Mouse (Mus musculus) stomach, embryonic 15.5 days (tissue): Measurements from ENCODE around the gene Rasd1. TPM values are rescaled to one million over a fixed set of nuclear protein-coding genes. Genes with fewer than 3 reads are reported as not detected.
"Not testable (repeated sequence)": the region's sequence is repeated elsewhere in the genome, so short reads cannot be mapped to it uniquely, and the experiment has no call there.

Experiments
- ATAC-seq: fragments of 200-750 bp; cut with Nextera tagmentation; 2 replicates; pipeline ENCODE4 v1.8.0; 2017; ENCODE audit warnings: low read depth, moderate number of reproducible peaks, moderate TSS enrichment; ENCODE audit not compliant: insufficient read depth, low FRiP score
- H3K27ac ChIP-seq: fragments of 300-500 bp; sonication (generic); 2 replicates; pipeline ENCODE4 v1.5.1; 2015; ENCODE audit warnings: mild to moderate bottlenecking, inconsistent platforms
- H3K27me3 ChIP-seq: fragments of 300-500 bp; sonication (generic); replicated peaks from 2 replicates; pipeline ENCODE4 v1.6.1; 2015; ENCODE audit warnings: inconsistent platforms
- H3K36me3 ChIP-seq: fragments of 300-500 bp; sonication (generic); 2 replicates; pipeline ENCODE4 v1.6.1; 2015; ENCODE audit warnings: inconsistent platforms
- H3K4me1 ChIP-seq: fragments of 300-500 bp; sonication (generic); 2 replicates; pipeline ENCODE4 v1.6.1; 2015; ENCODE audit warnings: inconsistent platforms
- H3K4me2 ChIP-seq: fragments of 300-500 bp; sonication (generic); 2 replicates; pipeline ENCODE4 v1.6.1; 2015; ENCODE audit warnings: mild to moderate bottlenecking, inconsistent platforms
- H3K4me3 ChIP-seq: fragments of 300-500 bp; sonication (generic); replicated peaks from 2 replicates; pipeline ENCODE4 v1.5.1; 2015; ENCODE audit warnings: inconsistent platforms
- H3K9ac ChIP-seq: fragments of 300-500 bp; sonication (generic); 2 replicates; pipeline ENCODE4 v1.6.1; 2015; ENCODE audit warnings: inconsistent platforms
- H3K9me3 ChIP-seq: fragments of 300-500 bp; sonication (generic); 2 replicates; pipeline ENCODE4 v1.6.1; 2016; ENCODE audit warnings: inconsistent platforms
- WGBS: fragments of 180-500 bp; shearing (Covaris S2); methylation state at CpG from one replicate; pipeline ENCODE4 v1.1.7; 2015; 5-methylcytosine and 5-hydroxymethylcytosine counted together
- polyA plus RNA-seq: library from polyadenylated mRNA; unstranded; fragments of >200 nt; fragmentation: Nextera tagmentation; extraction: Ambion mirVana; gene quantifications from 2 replicates; pipeline ENCODE4 v1.2.1, GENCODE M21; 2015

Gene Rasd1
- polyA plus RNA-seq, 1 experiment from 2014 or later, result 2.8 TPM

DNA sequence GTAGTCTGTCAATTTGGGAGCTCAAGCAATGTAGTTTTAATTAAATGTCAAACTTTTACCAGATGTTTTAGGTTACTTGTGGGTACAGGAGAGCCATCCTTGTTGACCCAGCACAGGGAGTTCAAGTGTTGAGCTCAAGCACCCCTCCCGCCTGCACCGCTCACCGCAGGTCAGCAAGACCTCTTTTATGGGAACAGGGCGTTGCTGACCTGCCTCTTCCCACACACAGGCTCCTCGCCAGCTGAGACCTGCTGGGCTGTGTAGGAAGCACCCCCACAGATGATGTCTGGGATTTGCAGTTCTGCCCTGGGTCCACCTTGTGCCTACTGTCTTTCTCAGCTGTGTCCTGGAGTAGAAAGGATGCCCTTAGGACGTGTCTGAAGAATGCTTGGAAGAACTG, 8.0 kb downstream of the Rasd1 start:
- Histone ChIP-seq H3K9ac (no peak overlapping the region), H3K9me3 (no peaks in the 10 kb centered on the region), H3K4me3 (no peak overlapping the region), H3K4me1 (no peaks in the 10 kb centered on the region), H3K4me2 (no peak overlapping the region), H3K36me3 (peaks cover 13% of the 10 kb centered on the region), H3K27me3 (no peaks in the 10 kb centered on the region), H3K27ac (no peak overlapping the region)
- no peak for ATAC-seq
- WGBS, result 76% methylated on average over 6 of the region's 6 CpGs

DNA sequence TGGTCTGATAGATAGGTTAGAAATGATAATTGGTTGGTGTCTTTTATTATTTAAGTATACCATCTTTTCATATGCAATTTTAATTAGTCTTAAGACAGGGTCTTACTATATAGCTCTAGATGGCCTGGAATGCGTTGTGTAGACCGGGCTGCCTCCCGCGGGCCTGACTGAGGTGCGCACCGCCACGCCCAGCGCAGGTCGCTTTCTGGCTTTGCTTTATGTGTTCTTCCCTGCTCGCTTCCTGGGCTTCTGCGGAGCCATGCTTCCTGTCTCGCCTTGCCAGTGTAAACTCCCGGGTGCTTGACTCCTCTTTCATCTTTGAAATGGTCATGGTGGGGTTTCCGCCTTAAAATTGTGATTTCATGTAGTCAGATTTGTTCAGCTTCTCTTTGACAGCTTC, 11.9 kb downstream of the Rasd1 start:
- no peak for ATAC-seq
- no peak overlapping the region for H3K27ac ChIP-seq
- H3K4me2 ChIP-seq, result no peak overlapping the region
- H3K9ac ChIP-seq, result no peak overlapping the region
- no peaks in the 10 kb centered on the region for H3K36me3 ChIP-seq
- no peaks in the 10 kb centered on the region for H3K27me3 ChIP-seq
- no peaks in the 10 kb centered on the region for H3K9me3 ChIP-seq
- H3K4me3 ChIP-seq, result no peak overlapping the region
- 82% methylated on average over 14 of the region's 14 CpGs for WGBS
- H3K4me1 ChIP-seq, result peaks cover 8% of the 10 kb centered on the region; the same call in 1 of the 2 replicates

DNA sequence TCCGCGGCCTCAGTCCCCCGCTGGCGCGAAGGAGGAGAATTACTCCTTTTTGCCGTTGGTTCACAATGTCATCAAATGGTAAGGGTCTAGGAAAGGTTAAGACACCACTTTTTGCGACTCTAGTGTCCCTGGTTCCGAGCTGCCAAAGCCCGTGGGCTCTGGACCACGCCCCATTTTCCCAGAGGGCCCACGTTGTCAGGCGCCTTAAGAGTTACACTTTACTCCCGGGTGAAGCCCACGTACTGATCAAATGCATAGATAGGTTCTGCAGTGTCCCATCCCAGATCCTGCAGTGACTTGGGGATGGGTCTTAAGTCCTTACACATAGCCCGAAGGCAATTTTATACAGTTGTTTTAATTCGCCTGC, 16.4 kb downstream of the Rasd1 start:
- H3K4me3 ChIP-seq, result peak overlapping the region; percentile 83
- H3K27me3 ChIP-seq, result no peaks in the 10 kb centered on the region
- H3K4me1 ChIP-seq, result peaks cover 14% of the 10 kb centered on the region
- no peaks in the 10 kb centered on the region for H3K36me3 ChIP-seq
- peak overlapping the region; percentile 63 for H3K27ac ChIP-seq
- peak overlapping the region; percentile 72 for H3K4me2 ChIP-seq
- WGBS, result 3% methylated on average over 16 of the region's 16 CpGs
- 0 out of 2 replicates have a peak, but pooled peaks have one; percentile 51 for ATAC-seq
- H3K9ac ChIP-seq, result peak overlapping the region; percentile 99
- H3K9me3 ChIP-seq, result no peaks in the 10 kb centered on the region

- no peaks in the 10 kb centered on the region for H3K9me3 ChIP-seq
- no peaks in the 10 kb centered on the region for H3K36me3 ChIP-seq
- ATAC-seq, result peak; percentile 93
- peak within 1 kb of the TSS; percentile 83 for H3K4me3 ChIP-seq
- H3K27ac ChIP-seq, result peak within 1 kb of the TSS; percentile 63
- peaks cover 14% of the 10 kb centered on the region for H3K4me1 ChIP-seq
- H3K4me2 ChIP-seq, result peak within 1 kb of the TSS; percentile 72
- peak within 1 kb of the TSS; percentile 99 for H3K9ac ChIP-seq
- no peaks in the 10 kb centered on the region for H3K27me3 ChIP-seq
- under 1% methylated on average over 43 of the region's 43 CpGs for WGBS
These were observed 16.9 kb downstream of the Rasd1 start, which contains the start of gene Med9 for GRCm38 (mm10) chr11:59947752-59948400. TSS of gene Med9 (plus strand) at chr11:59948206.

DNA sequence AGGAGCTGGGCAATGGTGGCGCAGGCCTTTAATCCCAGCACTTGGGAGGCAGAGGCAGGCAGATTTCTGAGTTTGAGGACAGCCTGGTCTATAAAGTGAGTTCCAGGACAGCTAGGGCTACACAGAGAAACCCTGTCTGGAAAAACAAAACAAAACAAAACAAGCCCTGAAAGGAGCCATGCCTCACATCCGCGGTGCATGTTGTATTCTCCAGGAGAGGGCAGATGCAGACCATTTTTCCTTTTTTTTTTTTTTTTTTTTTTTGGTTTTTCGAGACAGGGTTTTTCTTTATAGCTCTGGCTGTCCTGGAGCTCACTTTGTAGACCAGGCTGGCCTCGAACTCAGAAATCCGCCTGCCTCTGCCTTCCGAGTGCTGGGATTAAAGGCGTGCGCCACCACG, 19.9 kb downstream of the Rasd1 start:
- H3K27ac ChIP-seq, H3K27me3 ChIP-seq, H3K9ac ChIP-seq, H3K4me3 ChIP-seq, H3K36me3 ChIP-seq, ATAC-seq, H3K9me3 ChIP-seq, H3K4me2 ChIP-seq: not testable (repeated sequence)
- WGBS, result 86% methylated on average over 10 of the region's 10 CpGs
- H3K4me1 ChIP-seq, result peaks cover 14% of the 10 kb centered on the region

DNA sequence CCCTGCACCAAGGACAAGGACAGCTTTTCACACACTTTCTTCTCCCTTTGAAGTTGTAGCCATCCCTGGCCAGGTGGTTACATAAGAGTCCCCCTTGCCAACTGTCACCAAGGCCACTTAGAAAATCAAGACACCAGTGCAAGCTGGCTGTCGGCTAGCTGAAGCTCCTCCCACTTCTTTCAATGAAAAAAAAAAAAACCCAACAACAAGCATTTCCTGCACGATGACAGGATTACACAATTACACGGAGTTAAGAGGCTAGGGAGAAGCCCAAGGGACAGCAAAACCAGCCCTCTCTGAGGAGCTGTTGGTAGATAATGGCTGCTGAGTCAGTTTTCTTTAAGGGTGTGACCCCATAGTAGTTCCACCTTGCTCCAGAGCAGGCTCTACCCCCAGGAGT, 23.4 kb downstream of the Rasd1 start:
- no peak overlapping the region for H3K9ac ChIP-seq
- ATAC-seq, result no peak; the same call in 1 of the 2 replicates
- no peaks in the 10 kb centered on the region for H3K27me3 ChIP-seq
- no peaks in the 10 kb centered on the region for H3K9me3 ChIP-seq
- H3K4me2 ChIP-seq, result no peak overlapping the region
- no peaks in the 10 kb centered on the region for H3K36me3 ChIP-seq
- WGBS, result 22% methylated on average over 3 of the region's 3 CpGs
- no peak overlapping the region for H3K4me3 ChIP-seq
- H3K27ac ChIP-seq, result no peak overlapping the region
- no peaks in the 10 kb centered on the region for H3K4me1 ChIP-seq

DNA sequence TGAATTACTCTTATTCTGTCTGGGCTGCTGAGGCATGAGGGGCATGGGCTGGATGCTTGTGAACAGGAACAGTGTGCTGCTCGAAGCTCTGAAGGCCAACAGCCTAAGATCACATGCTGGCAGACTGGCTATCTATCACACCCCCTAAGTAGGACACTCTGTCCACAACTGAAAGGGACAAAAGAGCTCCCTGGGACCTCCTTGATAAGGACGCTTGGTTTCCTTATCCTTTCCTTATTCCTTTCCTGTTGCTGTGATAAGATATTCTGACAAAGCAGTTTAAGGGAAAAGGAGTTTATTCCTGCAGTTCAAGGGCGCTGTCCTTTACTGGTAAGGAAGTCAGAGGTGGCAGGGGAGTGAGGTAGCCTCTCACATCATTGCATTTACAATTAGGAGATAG, 24.1 kb downstream of the Rasd1 start:
- Histone ChIP-seq H3K9me3 (no peaks in the 10 kb centered on the region), H3K36me3 (no peaks in the 10 kb centered on the region), H3K4me2 (no peak overlapping the region), H3K27ac (no peak overlapping the region), H3K4me1 (no peaks in the 10 kb centered on the region), H3K4me3 (no peak overlapping the region), H3K27me3 (no peaks in the 10 kb centered on the region), H3K9ac (no peak overlapping the region)
- ATAC-seq, result no peak
- WGBS, result 64% methylated on average over 3 of the region's 3 CpGs

DNA sequence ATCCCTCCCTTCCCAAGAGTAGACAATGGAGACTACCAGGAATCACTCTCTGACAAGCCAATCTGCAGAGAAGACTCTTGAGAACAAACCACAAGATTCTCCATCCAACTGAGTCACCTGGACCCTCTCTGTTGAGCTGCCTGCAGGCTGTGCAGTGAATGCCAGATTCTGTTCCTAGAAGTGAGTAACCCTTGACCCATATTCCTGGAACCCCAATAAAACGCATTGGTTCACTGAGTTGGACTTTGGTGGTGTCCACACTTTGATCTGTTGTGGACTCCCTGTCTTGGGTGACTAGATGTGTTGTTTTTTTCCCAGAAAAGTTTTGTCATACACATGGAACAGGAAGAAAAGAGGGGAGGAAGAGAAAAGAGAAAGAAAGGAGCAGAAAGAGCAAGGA, 24.9 kb downstream of the Rasd1 start:
- WGBS, result 70% methylated on average over 1 of the region's 1 CpGs

GRCm38 (mm10) chr11:59937615-59938014, 27.1 kb downstream of the Rasd1 start:
- no peak overlapping the region for H3K27ac ChIP-seq
- H3K9me3 ChIP-seq, result no peaks in the 10 kb centered on the region
- WGBS, result 32% methylated on average over 2 of the region's 2 CpGs
- H3K36me3 ChIP-seq, result no peaks in the 10 kb centered on the region
- no peak overlapping the region for H3K9ac ChIP-seq
- H3K4me3 ChIP-seq, result no peak overlapping the region
- no peak for ATAC-seq
- H3K4me2 ChIP-seq, result no peak overlapping the region
- peaks cover 4% of the 10 kb centered on the region; the same call in 1 of the 2 replicates for H3K4me1 ChIP-seq
- no peaks in the 10 kb centered on the region for H3K27me3 ChIP-seq

More for the DNA sequence above, 24.9 kb downstream of the Rasd1 start:
- Histone ChIP-seq H3K9ac (no peak overlapping the region), H3K9me3 (no peaks in the 10 kb centered on the region), H3K36me3 (no peaks in the 10 kb centered on the region), H3K27me3 (no peaks in the 10 kb centered on the region), H3K4me1 (no peaks in the 10 kb centered on the region), H3K27ac (no peak overlapping the region), H3K4me2 (no peak overlapping the region), H3K4me3 (no peak overlapping the region)
- ATAC-seq, result no peak

DNA sequence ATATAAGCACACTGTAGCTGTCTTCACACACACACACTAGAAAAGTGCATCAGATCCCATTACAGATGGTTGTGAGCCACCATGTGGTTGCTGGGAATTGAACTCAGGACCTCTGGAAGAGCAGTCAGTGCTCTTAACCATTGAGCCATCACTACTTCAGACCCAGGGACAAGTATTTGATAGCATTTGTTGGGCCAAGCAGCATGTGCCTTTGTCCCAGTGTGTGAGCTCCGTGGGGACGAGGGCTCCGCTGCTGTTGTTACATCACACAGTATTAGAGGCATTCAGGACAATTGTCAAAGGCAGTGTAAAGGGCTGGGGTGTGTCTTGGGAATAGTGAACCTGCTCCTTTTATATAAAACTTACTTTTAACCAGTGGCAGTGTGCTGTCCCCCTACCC, 27.7 kb downstream of the Rasd1 start:
- Histone ChIP-seq H3K4me3 (no peak overlapping the region), H3K9ac (no peak overlapping the region), H3K4me1 (peaks cover 4% of the 10 kb centered on the region; the same call in 1 of the 2 replicates), H3K9me3 (no peaks in the 10 kb centered on the region), H3K27me3 (no peaks in the 10 kb centered on the region), H3K27ac (no peak overlapping the region), H3K4me2 (no peak overlapping the region), H3K36me3 (no peaks in the 10 kb centered on the region)
- 86% methylated on average over 3 of the region's 3 CpGs for WGBS
- ATAC-seq, result no peak

DNA sequence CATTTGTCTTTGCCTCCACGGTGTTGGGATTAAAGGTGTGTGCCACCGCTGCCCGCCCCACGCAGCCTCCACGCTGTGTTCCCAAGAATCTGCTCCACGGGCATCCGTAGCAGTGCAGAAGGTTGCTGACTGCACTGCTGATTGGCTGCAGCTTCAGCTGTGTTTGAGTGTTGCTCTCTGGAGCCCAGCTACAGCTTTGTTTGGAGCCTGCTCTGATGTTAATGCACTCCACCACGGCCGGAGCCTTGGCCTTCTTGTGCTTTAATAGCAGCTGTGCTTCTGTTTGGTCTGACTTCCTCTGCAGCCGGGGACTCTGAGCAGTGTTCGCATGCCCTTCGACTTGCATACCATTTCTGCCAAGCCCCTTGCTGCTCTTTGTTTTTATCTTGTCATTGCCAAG, 30.8 kb downstream of the Rasd1 start:
- H3K27ac ChIP-seq, result 0 out of 2 replicates have a peak overlapping the region, but pooled peaks have one; percentile 18
- ATAC-seq, result no peak
- no peaks in the 10 kb centered on the region for H3K36me3 ChIP-seq
- WGBS, result 25% methylated on average over 12 of the region's 12 CpGs
- H3K9ac ChIP-seq, result no peak overlapping the region
- no peaks in the 10 kb centered on the region for H3K27me3 ChIP-seq
- H3K4me2 ChIP-seq, result 0 out of 2 replicates have a peak overlapping the region, but pooled peaks have one; percentile 2
- H3K4me3 ChIP-seq, result no peak overlapping the region
- H3K4me1 ChIP-seq, result peaks cover 4% of the 10 kb centered on the region; the same call in 1 of the 2 replicates
- no peaks in the 10 kb centered on the region for H3K9me3 ChIP-seq

DNA sequence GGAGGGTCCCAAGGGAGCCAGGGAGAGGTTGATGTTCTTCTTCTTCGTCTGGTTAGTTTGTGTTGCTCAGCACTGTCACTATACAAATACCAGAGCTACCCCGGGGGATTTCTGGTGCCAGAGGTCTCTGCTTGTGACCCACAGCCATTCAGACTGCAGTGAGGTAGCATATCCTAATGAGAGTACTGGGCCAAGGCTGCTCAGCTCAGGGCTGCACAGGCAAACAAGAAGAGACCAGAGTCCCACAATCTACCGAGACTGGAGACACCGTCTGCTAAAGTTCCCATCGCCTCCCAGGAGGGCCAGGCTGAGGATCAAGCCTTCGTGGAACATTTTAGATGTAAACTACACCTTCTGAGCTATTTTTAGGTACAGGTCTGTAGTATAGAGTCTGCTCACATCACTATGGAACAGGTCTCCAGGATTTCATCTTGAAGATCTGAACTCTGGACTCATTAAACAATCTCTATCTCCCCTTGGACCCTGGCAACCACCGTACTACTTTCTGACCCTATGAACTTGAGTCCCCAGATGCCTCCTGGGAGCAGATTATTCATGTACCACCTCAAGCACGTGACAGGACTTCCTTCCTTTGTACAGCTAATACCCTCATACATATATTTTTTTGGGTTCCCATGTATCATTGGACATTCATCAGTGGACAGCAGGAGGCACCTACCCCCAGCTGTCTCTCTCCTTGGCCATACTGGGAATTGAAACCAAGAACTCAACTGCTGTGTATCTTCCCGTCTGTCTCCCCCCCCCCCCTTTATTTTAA, 32.0 kb downstream of the Rasd1 start:
- H3K9me3 ChIP-seq, result no peaks in the 10 kb centered on the region
- peaks cover 4% of the 10 kb centered on the region; the same call in 1 of the 2 replicates for H3K4me1 ChIP-seq
- ATAC-seq, result peak; percentile 32; the same call in 1 of the 2 replicates
- H3K4me3 ChIP-seq, result no peak overlapping the region
- H3K27me3 ChIP-seq, result no peaks in the 10 kb centered on the region
- H3K27ac ChIP-seq, result 0 out of 2 replicates have a peak overlapping the region, but pooled peaks have one; percentile 11
- no peak overlapping the region for H3K9ac ChIP-seq
- 56% methylated on average over 9 of the region's 9 CpGs for WGBS
- H3K36me3 ChIP-seq, result no peaks in the 10 kb centered on the region
- no peak overlapping the region for H3K4me2 ChIP-seq
